Mouse (Mus musculus) B cell, adult 2 months (primary cell): ENCODE measurements around the gene D10Wsu102e.

ENCODE experiments used
- DNase-seq, 2 experiments: peaks; one replicate each; pipeline ENCODE4 v3.0.0; 2022

Gene D10Wsu102e

GRCm38 (mm10) chr10:83359956-83360355 lies at the start of gene D10Wsu102e:
TSS of gene D10Wsu102e (plus strand) at chr10:83360221.
- peak; percentile 94 to 96 for DNase-seq

- no peak for DNase-seq
Measured at GRCm38 (mm10) chr10:83310356-83310755, 49.7 kb upstream of the D10Wsu102e start.

DNA sequence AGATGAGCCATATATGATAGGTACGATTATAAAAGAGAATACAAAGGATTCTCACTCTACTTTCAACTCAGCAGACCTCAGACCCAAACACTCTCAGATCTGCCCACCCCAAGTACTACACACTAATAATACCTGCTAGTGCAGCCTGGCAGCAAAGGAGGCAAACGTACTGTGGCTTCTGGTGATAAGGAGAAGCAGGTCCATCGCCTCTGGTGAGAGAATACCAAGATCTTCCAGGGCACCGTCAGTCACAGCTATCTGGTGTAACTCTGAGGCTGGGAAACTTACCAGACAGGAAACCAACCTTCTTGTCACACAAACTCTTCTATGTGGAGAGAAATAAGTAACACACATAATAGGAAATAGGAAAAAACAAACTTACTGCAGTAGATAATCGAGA lies 47.0 kb upstream of the D10Wsu102e start:
- no peak for DNase-seq

DNA sequence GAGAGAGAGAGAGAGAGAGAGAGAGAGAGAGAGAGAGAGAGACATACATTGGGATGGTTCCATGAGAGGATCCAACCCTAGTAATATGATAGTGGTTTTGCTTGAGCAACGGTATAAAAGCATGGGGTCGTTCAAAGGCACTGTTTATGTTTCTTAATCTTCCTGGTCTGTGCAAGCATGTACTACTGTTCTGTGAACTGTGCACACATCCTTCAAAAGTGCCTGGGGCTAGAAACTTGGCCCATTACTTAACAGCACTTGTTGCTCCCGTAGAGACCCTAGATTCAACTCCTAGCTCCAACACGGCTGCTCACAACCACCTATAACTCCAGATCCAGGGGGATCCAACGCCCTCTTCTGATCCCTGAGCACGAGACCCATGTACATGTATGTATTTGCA lies 39.6 kb upstream of the D10Wsu102e start:
- DNase-seq: no peak

GRCm38 (mm10) chr10:83320870-83321269 lies 39.2 kb upstream of the D10Wsu102e start:
- DNase-seq: no peak

DNA sequence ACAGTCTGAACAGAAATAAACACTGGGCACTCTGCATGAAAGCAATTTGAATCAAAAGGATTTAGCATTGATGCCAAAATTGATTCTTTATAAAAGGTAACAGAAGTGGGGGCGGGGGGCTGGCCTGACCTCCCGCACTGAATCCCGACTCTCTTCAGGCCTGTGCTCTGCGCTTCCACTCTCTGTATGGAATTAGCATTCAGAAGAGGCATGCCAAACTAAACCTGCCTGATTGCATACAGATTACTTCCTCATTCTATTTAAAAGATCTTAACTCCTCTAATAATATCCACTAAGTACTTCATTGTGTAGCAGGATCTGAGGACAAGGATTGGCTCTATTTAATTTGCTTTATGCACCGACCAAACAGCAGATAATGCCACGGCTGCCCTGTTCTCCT lies 38.5 kb upstream of the D10Wsu102e start:
- DNase-seq: no peak

DNA sequence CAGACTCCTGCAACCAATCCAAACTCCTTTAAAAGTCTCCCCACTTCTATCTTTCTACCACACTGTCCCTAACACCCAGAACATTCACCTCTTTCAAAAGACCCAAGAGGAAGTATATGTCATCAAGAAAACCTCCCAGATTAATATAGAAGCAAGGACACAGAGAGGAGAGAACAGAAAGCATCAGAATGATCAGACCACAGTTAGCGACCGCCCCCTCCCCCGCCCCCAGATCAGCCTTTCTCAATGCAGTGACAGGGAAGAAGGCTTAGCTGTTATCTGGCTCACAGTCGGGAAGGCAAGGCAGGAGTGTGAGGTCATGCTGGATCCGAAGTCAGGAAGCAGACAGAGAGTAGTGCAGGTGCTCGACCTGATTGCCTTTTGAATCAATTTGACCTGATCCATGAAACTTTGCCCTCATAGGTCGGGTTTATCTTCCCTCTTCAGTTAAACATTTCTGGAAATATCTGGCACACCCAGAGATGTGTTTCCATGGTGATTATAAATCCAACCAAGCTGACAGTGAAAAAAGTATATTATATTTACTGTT lies 37.4 kb upstream of the D10Wsu102e start:
- no peak for DNase-seq

- no peak for DNase-seq
Measured at GRCm38 (mm10) chr10:83324871-83325270, 35.1 kb upstream of the D10Wsu102e start.

DNA sequence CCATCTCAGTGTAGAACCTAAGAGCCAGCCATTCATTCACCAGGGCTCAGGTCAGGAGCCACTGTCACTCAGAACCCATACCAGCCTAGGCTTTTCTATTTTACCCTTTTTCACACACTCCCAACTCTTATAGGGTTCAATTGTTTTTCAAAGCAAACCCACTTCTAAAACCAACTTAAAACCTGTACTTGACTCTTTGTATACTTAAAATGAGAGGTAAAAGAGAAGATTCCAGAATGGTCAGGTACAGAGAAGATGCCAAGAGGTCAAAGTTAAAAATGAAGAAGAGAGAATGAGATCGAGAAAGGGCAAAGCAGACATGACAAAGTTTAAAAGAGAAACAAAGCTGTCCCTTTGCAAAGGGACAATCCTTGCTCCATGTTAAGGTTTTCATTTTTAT lies 34.1 kb upstream of the D10Wsu102e start:
- no peak for DNase-seq

GRCm38 (mm10) chr10:83326648-83327285 lies 33.3 kb upstream of the D10Wsu102e start:
- peak; percentile 14 for DNase-seq

GRCm38 (mm10) chr10:83328791-83329190 lies 31.2 kb upstream of the D10Wsu102e start:
- no peak for DNase-seq

DNA sequence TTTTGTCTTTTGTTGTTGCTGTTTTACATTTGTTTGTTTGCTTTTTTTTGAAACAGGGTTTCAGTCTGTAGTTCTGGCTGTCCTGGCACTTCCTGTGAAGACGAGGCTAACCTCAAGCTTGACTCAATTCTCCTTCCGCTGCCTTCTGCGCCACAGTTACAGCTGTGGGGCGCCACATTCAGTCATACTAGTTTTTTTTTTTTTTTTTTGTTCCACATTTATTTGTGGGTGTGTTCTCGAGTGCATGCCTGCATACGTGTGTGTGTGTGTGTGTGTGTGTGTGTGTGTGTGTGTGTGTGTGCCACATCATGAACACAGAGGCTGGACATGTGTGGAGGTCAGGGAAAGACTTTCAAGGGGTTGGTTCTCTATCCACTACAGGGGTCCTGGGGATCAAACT lies 29.7 kb upstream of the D10Wsu102e start:
- DNase-seq: peak; percentile 58 to 59

DNA sequence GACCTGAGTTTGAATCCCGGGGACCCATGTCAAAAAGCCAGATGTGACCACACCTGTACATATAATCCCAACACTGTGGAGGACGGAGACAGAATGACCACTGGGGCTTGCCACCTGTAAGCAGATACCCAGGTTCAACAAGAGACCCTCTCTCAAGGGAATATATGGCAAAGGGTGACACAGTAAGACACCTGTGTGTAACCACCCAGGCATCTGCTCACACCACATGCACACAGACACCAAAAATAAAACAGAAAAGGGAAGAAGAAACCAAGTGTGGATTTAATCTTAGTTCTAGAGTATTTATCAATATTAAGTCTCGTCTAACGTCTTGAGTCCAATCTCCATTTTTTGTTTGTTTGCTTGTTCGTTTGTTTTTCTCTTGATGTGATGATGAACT lies 28.2 kb upstream of the D10Wsu102e start:
- peak; percentile 43 to 49 for DNase-seq

DNA sequence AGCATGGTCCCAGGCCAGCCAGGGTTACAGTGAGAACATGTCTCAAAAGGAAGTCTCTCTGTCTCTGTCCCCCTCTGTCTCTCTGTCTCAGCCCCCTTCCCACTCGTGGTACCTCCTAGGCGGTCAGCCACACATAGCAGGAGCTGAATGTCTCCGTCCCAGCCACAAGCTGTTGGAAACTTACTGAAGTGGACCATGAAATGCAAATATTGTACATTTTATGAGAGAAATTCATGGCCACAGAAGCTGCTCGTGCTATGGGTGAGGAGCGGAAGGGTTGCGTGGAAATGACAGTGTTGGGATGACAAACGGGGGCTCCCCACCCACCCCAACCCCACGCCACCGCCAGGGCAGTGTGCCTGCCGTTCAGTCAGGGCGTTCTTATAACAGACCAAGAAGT lies 27.4 kb upstream of the D10Wsu102e start:
- DNase-seq: peak; percentile 52 to 55

GRCm38 (mm10) chr10:83336336-83336735 lies 23.7 kb upstream of the D10Wsu102e start:
- peak in 1 of 2 experiments; percentile 13 for DNase-seq

GRCm38 (mm10) chr10:83337159-83337951 lies 22.7 kb upstream of the D10Wsu102e start, which contains the start of gene Slc41a2:
TSS of gene Slc41a2 (minus strand) at chr10:83337882.
- DNase-seq: peak; percentile 69 to 78

- no peak for DNase-seq
Measured at GRCm38 (mm10) chr10:83337971-83338598, 21.9 kb upstream of the D10Wsu102e start.

GRCm38 (mm10) chr10:83341226-83341625 lies 18.8 kb upstream of the D10Wsu102e start:
- DNase-seq: no peak

- no peak for DNase-seq
Measured at GRCm38 (mm10) chr10:83343171-83343570, 16.9 kb upstream of the D10Wsu102e start.

GRCm38 (mm10) chr10:83343828-83344685 lies 16.0 kb upstream of the D10Wsu102e start:
- no peak for DNase-seq

- DNase-seq: no peak
Measured at GRCm38 (mm10) chr10:83345693-83346358, 14.2 kb upstream of the D10Wsu102e start.

- DNase-seq: no peak
Measured at GRCm38 (mm10) chr10:83346359-83346736, 13.7 kb upstream of the D10Wsu102e start.
